Mouse (Mus musculus) liver, adult 2 months (tissue): ENCODE data around the gene 4930539E08Rik.

ENCODE experiments used
- CTCF ChIP-seq: fragments of 200-500 bp; IDR thresholded peaks from 2 replicates; pipeline ENCODE4 v1.5.1; 2011; ENCODE audit warnings: low read depth, low read length, control low read depth
- POLR2A ChIP-seq: fragments of 200-500 bp; IDR thresholded peaks from 2 replicates; pipeline ENCODE4 v1.6.1; 2011; ENCODE audit warnings: low read length, control low read depth; ENCODE audit not compliant: insufficient read depth; ENCODE audit errors: extremely low read depth

GRCm38 (mm10) chr17:28934120-28934916 lies 19.2 kb upstream of the 4930539E08Rik start:
- TF ChIP-seq POLR2A = no peak
- TF ChIP-seq CTCF = no peak
